Mouse (Mus musculus) gonadal fat pad, adult 2 months (tissue): Measurements from ENCODE around the gene Kpna4. TPM values are rescaled to one million over a fixed set of nuclear protein-coding genes. Genes with fewer than 3 reads are reported as not detected.

Experiments used
- polyA plus RNA-seq: library from polyadenylated mRNA; depleted of rRNA; stranded (reverse); fragments of >200 nt; gene quantifications from 2 replicates; pipeline ENCODE4 v1.2.3, GENCODE M21; 2012; rRNA removed

Kpna4 gene
- polyA plus RNA-seq, 1 experiment, result 18.4 TPM

Other genes with a start within 250 kb of the Kpna4 start
- gene Ift80, start 122.5 kb downstream of the Kpna4 start, polyA plus RNA-seq, result 2.7 and 3.3 TPM in 2 replicates
- gene Smc4, start 122.4 kb downstream of the Kpna4 start, polyA plus RNA-seq, result 2.2 and 2.9 TPM in 2 replicates
- 0.23 and 0.49 TPM in 2 replicates for gene Trim59, start 82.4 kb downstream of the Kpna4 start, polyA plus RNA-seq
- not detected in 2 replicates for gene Arl14, start 95.3 kb upstream of the Kpna4 start, polyA plus RNA-seq
- 1.9 and 2.2 TPM in 2 replicates for gene Ppm1l, start 189.7 kb upstream of the Kpna4 start, polyA plus RNA-seq